Mouse (Mus musculus): ENCODE measurements at regions not wholly inside any gene's neighbourhood (a gene's known extent, or its start where the extent isn't known, plus 50 kb on each side); places are given as distances from the start of the nearest gene placed in this dataset.
"Not testable (repeated sequence)": the region's sequence is repeated elsewhere in the genome, so short reads cannot be mapped to it uniquely, and the experiment has no call there.

- not testable (repeated sequence) for H3K27me3 ChIP-seq (ENCODE audit: control insufficient read depth, insufficient read depth, low read length); H3K9ac ChIP-seq (ENCODE audit: low read depth, low read length); H3K27ac ChIP-seq (ENCODE audit: low read depth, low read length); ATAC-seq (ENCODE audit: low FRiP score, low TSS enrichment); H3K36me3 ChIP-seq (ENCODE audit: control insufficient read depth, insufficient read depth, low read length); H3K4me2 ChIP-seq (replicated peaks; ENCODE audit: low read depth, low read length); H3K4me1 ChIP-seq (ENCODE audit: control insufficient read depth, insufficient read depth, low read length); H3K4me3 ChIP-seq (ENCODE audit: low read length); H3K9me3 ChIP-seq (ENCODE audit: control insufficient read depth, low read length)
- WGBS, result 81% methylated on average over 3 of the region's 5 CpGs
Observed at GRCm38 (mm10) chr14:52811128-52811415, 315.5 kb upstream of the Olfr1507 start.

GRCm38 (mm10) chr14:52810275-52811127 lies 315.0 kb upstream of the Olfr1507 start:
- not testable (repeated sequence) for H3K4me2 ChIP-seq (replicated peaks; ENCODE audit: low read depth, low read length); H3K27me3 ChIP-seq (ENCODE audit: control insufficient read depth, insufficient read depth, low read length); H3K9me3 ChIP-seq (ENCODE audit: control insufficient read depth, low read length); H3K36me3 ChIP-seq (ENCODE audit: control insufficient read depth, insufficient read depth, low read length); H3K9ac ChIP-seq (ENCODE audit: low read depth, low read length); H3K27ac ChIP-seq (ENCODE audit: low read depth, low read length); ATAC-seq (ENCODE audit: low FRiP score, low TSS enrichment); H3K4me1 ChIP-seq (ENCODE audit: control insufficient read depth, insufficient read depth, low read length); H3K4me3 ChIP-seq (ENCODE audit: low read length)
- WGBS, result 70% methylated on average over 8 of the region's 8 CpGs

- ATAC-seq (ENCODE audit: low FRiP score, low TSS enrichment); H3K9ac ChIP-seq (ENCODE audit: low read depth, low read length): not testable (repeated sequence)
- 73% methylated on average over 2 of the region's 2 CpGs for WGBS
Observed at GRCm38 (mm10) chr14:52801705-52802104, 306.2 kb upstream of the Olfr1507 start.

GRCm38 (mm10) chr14:52792600-52792999 lies 297.1 kb upstream of the Olfr1507 start:
- not testable (repeated sequence) for H3K9ac ChIP-seq (ENCODE audit: low read depth, low read length); H3K4me2 ChIP-seq (replicated peaks; ENCODE audit: low read depth, low read length); H3K27ac ChIP-seq (ENCODE audit: low read depth, low read length); H3K9me3 ChIP-seq (ENCODE audit: control insufficient read depth, low read length); H3K4me3 ChIP-seq (ENCODE audit: low read length); H3K27me3 ChIP-seq (ENCODE audit: control insufficient read depth, insufficient read depth, low read length); ATAC-seq (ENCODE audit: low FRiP score, low TSS enrichment); H3K4me1 ChIP-seq (ENCODE audit: control insufficient read depth, insufficient read depth, low read length); H3K36me3 ChIP-seq (ENCODE audit: control insufficient read depth, insufficient read depth, low read length)
- WGBS, result 68% methylated on average over 7 of the region's 9 CpGs

More at GRCm38 (mm10) chr14:52801705-52802104, 306.2 kb upstream of the Olfr1507 start:
- not testable (repeated sequence) for H3K9me3 ChIP-seq (ENCODE audit: control insufficient read depth, low read length); H3K4me3 ChIP-seq (ENCODE audit: low read length); H3K27ac ChIP-seq (ENCODE audit: low read depth, low read length); H3K4me2 ChIP-seq (replicated peaks; ENCODE audit: low read depth, low read length); H3K4me1 ChIP-seq (ENCODE audit: control insufficient read depth, insufficient read depth, low read length); H3K36me3 ChIP-seq (ENCODE audit: control insufficient read depth, insufficient read depth, low read length); H3K27me3 ChIP-seq (ENCODE audit: control insufficient read depth, insufficient read depth, low read length)

GRCm38 (mm10) chr14:52791828-52792227 lies 296.3 kb upstream of the Olfr1507 start:
- 46% methylated on average over 6 of the region's 6 CpGs for WGBS
- not testable (repeated sequence) for ATAC-seq (ENCODE audit: low FRiP score, low TSS enrichment); H3K27me3 ChIP-seq (ENCODE audit: control insufficient read depth, insufficient read depth, low read length)

GRCm38 (mm10) chr14:52782832-52783231 lies 287.3 kb upstream of the Olfr1507 start:
- not testable (repeated sequence) for H3K4me3 ChIP-seq (ENCODE audit: low read length); H3K9me3 ChIP-seq (ENCODE audit: control insufficient read depth, low read length); H3K9ac ChIP-seq (ENCODE audit: low read depth, low read length); ATAC-seq (ENCODE audit: low FRiP score, low TSS enrichment); H3K4me1 ChIP-seq (ENCODE audit: control insufficient read depth, insufficient read depth, low read length); H3K36me3 ChIP-seq (ENCODE audit: control insufficient read depth, insufficient read depth, low read length); H3K27ac ChIP-seq (ENCODE audit: low read depth, low read length); H3K27me3 ChIP-seq (ENCODE audit: control insufficient read depth, insufficient read depth, low read length); H3K4me2 ChIP-seq (replicated peaks; ENCODE audit: low read depth, low read length)
- 79% methylated on average over 4 of the region's 4 CpGs for WGBS

More at GRCm38 (mm10) chr14:52791828-52792227, 296.3 kb upstream of the Olfr1507 start:
- H3K36me3 ChIP-seq (ENCODE audit: control insufficient read depth, insufficient read depth, low read length); H3K27ac ChIP-seq (ENCODE audit: low read depth, low read length); H3K4me2 ChIP-seq (replicated peaks; ENCODE audit: low read depth, low read length); H3K4me1 ChIP-seq (ENCODE audit: control insufficient read depth, insufficient read depth, low read length); H3K9me3 ChIP-seq (ENCODE audit: control insufficient read depth, low read length); H3K9ac ChIP-seq (ENCODE audit: low read depth, low read length); H3K4me3 ChIP-seq (ENCODE audit: low read length): not testable (repeated sequence)

- ATAC-seq (ENCODE audit: low FRiP score, low TSS enrichment); H3K4me2 ChIP-seq (replicated peaks; ENCODE audit: low read depth, low read length); H3K27ac ChIP-seq (ENCODE audit: low read depth, low read length); H3K27me3 ChIP-seq (ENCODE audit: control insufficient read depth, insufficient read depth, low read length); H3K4me1 ChIP-seq (ENCODE audit: control insufficient read depth, insufficient read depth, low read length); H3K9me3 ChIP-seq (ENCODE audit: control insufficient read depth, low read length); H3K36me3 ChIP-seq (ENCODE audit: control insufficient read depth, insufficient read depth, low read length); H3K9ac ChIP-seq (ENCODE audit: low read depth, low read length); H3K4me3 ChIP-seq (ENCODE audit: low read length): not testable (repeated sequence)
- 85% methylated on average over 2 of the region's 2 CpGs for WGBS
Observed at GRCm38 (mm10) chr14:52775816-52776215, 280.3 kb upstream of the Olfr1507 start.

- not testable (repeated sequence) for H3K4me1 ChIP-seq (ENCODE audit: control insufficient read depth, insufficient read depth, low read length); H3K4me3 ChIP-seq (ENCODE audit: low read length); H3K9me3 ChIP-seq (ENCODE audit: control insufficient read depth, low read length); H3K27ac ChIP-seq (ENCODE audit: low read depth, low read length); H3K36me3 ChIP-seq (ENCODE audit: control insufficient read depth, insufficient read depth, low read length); H3K27me3 ChIP-seq (ENCODE audit: control insufficient read depth, insufficient read depth, low read length); ATAC-seq (ENCODE audit: low FRiP score, low TSS enrichment); H3K9ac ChIP-seq (ENCODE audit: low read depth, low read length); H3K4me2 ChIP-seq (replicated peaks; ENCODE audit: low read depth, low read length)
- no CpG with 5 or more reads among the region's 1 CpGs for WGBS
Observed at GRCm38 (mm10) chr14:52769450-52769849, 273.9 kb upstream of the Olfr1507 start.

DNA sequence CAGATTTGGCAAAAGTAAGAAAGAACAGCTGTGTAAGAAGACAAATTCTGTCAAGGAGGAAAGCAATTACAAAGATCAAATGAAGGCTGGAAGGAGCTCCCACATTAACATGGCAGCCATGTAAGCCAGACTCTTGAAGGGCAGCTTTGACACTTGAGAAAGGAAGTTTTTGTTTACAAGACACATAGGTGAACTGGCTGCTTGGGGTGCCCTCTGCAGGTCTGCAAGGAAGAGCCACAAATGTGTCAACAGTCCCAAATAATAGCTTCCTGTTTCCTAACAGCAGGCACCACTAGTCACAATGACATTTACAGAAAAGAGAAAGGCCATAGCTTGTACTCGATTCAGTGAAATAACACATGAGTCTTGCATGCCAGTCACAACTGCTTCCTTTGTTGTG lies 256.6 kb upstream of the Olfr1507 start:
- ATAC-seq (ENCODE audit: low FRiP score, low TSS enrichment); H3K36me3 ChIP-seq (ENCODE audit: control insufficient read depth, insufficient read depth, low read length); H3K9me3 ChIP-seq (ENCODE audit: control insufficient read depth, low read length); H3K4me3 ChIP-seq (ENCODE audit: low read length); H3K4me1 ChIP-seq (ENCODE audit: control insufficient read depth, insufficient read depth, low read length); H3K27ac ChIP-seq (ENCODE audit: low read depth, low read length); H3K27me3 ChIP-seq (ENCODE audit: control insufficient read depth, insufficient read depth, low read length); H3K4me2 ChIP-seq (replicated peaks; ENCODE audit: low read depth, low read length); H3K9ac ChIP-seq (ENCODE audit: low read depth, low read length): not testable (repeated sequence)
- WGBS, result 68% methylated on average over 1 of the region's 1 CpGs
